Mouse (Mus musculus) forebrain, embryonic 15.5 days (tissue): ENCODE data around the gene Ptprz1. TPM values are rescaled to one million over a fixed set of nuclear protein-coding genes. Genes with fewer than 3 reads are reported as not detected.
"Not testable (repeated sequence)": the region's sequence is repeated elsewhere in the genome, so short reads cannot be mapped to it uniquely, and the experiment has no call there.

Experiments used
- ATAC-seq: fragments of 200-750 bp; cut with Nextera tagmentation; replicated peaks from 2 replicates; pipeline ENCODE4 v1.8.0; 2017; ENCODE audit warnings: mild to moderate bottlenecking, moderate TSS enrichment, moderate library complexity
- H3K27ac ChIP-seq: fragments of 300-500 bp; sonication (generic); replicated peaks from 2 replicates; pipeline ENCODE4 v1.5.1; 2015; ENCODE audit warnings: mild to moderate bottlenecking, inconsistent platforms
- H3K27me3 ChIP-seq: fragments of 300-500 bp; sonication (generic); 2 replicates; pipeline ENCODE4 v1.6.1; 2015; ENCODE audit warnings: inconsistent platforms
- H3K36me3 ChIP-seq: fragments of 300-500 bp; sonication (generic); 2 replicates; pipeline ENCODE4 v1.6.1; 2015; ENCODE audit warnings: mild to moderate bottlenecking, inconsistent platforms
- H3K4me1 ChIP-seq: fragments of 300-500 bp; sonication (generic); 2 replicates; pipeline ENCODE4 v1.6.1; 2015; ENCODE audit warnings: inconsistent platforms
- H3K4me2 ChIP-seq: fragments of 300-500 bp; sonication (generic); replicated peaks from 2 replicates; pipeline ENCODE4 v1.6.1; 2015; ENCODE audit warnings: mild to moderate bottlenecking, inconsistent platforms
- H3K4me3 ChIP-seq: fragments of 300-500 bp; sonication (generic); 2 replicates; pipeline ENCODE4 v1.5.1; 2015; ENCODE audit warnings: mild to moderate bottlenecking, inconsistent platforms
- H3K9ac ChIP-seq: fragments of 300-500 bp; sonication (generic); replicated peaks from 2 replicates; pipeline ENCODE4 v1.6.1; 2015; ENCODE audit warnings: mild to moderate bottlenecking, inconsistent platforms
- H3K9me3 ChIP-seq: fragments of 300-500 bp; sonication (generic); 2 replicates; pipeline ENCODE4 v1.6.1; 2016; ENCODE audit warnings: inconsistent platforms
- WGBS: fragments of 180-500 bp; shearing (Covaris S2); methylation state at CpG from one replicate; pipeline ENCODE4 v1.1.7; 2015; ENCODE audit warnings: mixed read lengths; 5-methylcytosine and 5-hydroxymethylcytosine counted together
- polyA plus RNA-seq: library from polyadenylated mRNA; unstranded; fragments of >200 nt; fragmentation: Nextera tagmentation; extraction: Ambion mirVana; gene quantifications from 2 replicates; pipeline ENCODE4 v1.2.1, GENCODE M21; 2015

Gene Ptprz1
- polyA plus RNA-seq, 1 experiment from 2014 or later = 106 TPM

DNA sequence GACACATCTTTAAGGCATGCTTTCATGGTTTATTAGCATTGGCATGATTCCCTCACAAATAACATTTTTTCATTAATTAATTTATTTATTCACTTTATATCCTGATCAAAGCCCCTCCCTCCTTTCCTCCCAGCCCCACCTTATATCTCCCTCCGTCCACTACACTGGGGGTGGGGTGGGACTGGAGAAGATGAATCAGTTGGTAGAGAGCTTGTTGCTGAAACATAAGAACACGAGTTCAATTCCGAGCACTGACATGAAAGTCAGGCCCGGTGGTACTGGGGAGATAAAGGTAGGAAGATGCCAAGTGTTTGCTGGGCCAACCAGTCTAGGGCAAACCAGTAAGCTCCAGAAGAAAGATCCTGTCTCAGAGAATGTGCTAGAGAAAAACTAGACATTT lies 173.5 kb downstream of the Ptprz1 start:
- WGBS = 97% methylated on average over 4 of the region's 4 CpGs
- Histone ChIP-seq H3K4me2 (no peak overlapping the region), H3K9me3 (no peaks in the 10 kb centered on the region), H3K9ac (no peak overlapping the region), H3K27me3 (no peaks in the 10 kb centered on the region), H3K36me3 (peaks cover 53% of the 10 kb centered on the region), H3K4me3 (no peak overlapping the region), H3K4me1 (no peaks in the 10 kb centered on the region), H3K27ac (no peak overlapping the region)
- no peak for ATAC-seq

DNA sequence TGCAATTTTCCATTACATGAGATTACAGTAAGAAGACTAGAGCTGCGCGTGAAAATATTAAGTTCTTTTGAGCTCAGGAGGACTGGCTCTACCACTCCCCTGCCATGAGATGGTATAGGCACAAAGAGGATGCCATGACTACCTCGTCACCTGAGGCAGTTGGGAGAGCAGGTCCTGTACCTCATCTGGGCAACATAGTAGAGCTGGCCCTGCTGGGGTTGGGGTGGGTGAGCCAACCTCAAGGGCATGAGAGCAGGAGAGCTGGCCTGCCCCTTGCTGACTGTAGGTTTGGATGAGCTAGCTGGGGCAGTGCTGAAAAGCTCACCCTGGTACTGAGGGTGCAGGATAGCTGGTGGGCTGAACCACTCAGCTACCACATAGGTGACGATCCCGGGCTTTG lies 180.4 kb downstream of the Ptprz1 start:
- H3K36me3 ChIP-seq = peaks cover 25% of the 10 kb centered on the region
- peak; percentile 51; the same call in 1 of the 2 replicates for ATAC-seq
- no peaks in the 10 kb centered on the region for H3K9me3 ChIP-seq
- no peaks in the 10 kb centered on the region for H3K4me1 ChIP-seq
- no peak overlapping the region for H3K9ac ChIP-seq
- no peaks in the 10 kb centered on the region for H3K27me3 ChIP-seq
- no peak overlapping the region for H3K4me2 ChIP-seq
- no peak overlapping the region for H3K27ac ChIP-seq
- WGBS = 96% methylated on average over 5 of the region's 5 CpGs
- H3K4me3 ChIP-seq = no peak overlapping the region

DNA sequence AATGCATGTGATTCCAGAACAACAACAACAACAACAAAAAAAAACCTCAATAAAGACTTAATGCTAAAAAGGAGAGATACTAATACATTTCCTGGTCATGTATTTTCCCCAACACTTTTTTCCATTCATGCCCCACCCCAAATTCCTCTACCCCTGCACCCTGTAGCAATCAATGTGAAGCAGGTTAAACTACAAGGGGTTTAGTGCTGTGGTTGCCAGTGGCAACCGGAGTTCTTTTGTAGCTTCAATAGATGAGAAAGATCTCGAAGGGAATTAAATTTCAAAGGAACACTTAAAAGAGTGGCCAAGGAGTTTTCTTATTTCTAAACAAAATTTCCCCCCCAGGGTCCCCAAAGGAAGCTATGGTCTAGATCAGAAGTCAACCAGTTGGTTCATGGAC lies 200.8 kb downstream of the Ptprz1 start:
- H3K9ac ChIP-seq = no peak overlapping the region
- H3K27ac ChIP-seq = no peak overlapping the region
- WGBS = 33% methylated on average over 2 of the region's 2 CpGs
- H3K36me3 ChIP-seq = no peaks in the 10 kb centered on the region
- H3K4me3 ChIP-seq = no peak overlapping the region
- H3K4me1 ChIP-seq = no peaks in the 10 kb centered on the region
- H3K27me3 ChIP-seq = no peaks in the 10 kb centered on the region
- H3K9me3 ChIP-seq = no peaks in the 10 kb centered on the region
- no peak overlapping the region for H3K4me2 ChIP-seq
- ATAC-seq = no peak

DNA sequence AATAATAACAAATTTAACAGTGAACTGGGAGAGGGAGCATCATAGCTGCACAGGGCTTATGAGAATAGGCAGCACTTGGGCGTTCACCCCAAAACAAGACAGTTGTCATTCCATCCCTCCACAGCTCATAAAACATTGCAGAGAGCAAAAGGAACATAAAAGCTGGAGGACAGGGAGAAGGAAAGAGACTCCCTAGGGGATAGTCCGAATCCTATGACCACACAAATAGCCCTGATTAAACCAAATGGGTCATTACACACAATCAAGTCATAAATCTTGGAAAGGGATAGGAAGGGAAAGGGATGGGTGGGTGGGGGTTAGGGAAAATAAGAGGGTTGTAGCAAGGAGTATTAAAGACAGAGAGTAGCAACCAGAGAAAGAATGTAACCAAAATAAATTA lies 203.0 kb downstream of the Ptprz1 start:
- Histone ChIP-seq H3K4me3 (no peak overlapping the region), H3K9me3 (no peaks in the 10 kb centered on the region), H3K27me3 (no peaks in the 10 kb centered on the region), H3K27ac (no peak overlapping the region), H3K4me1 (no peaks in the 10 kb centered on the region), H3K9ac (no peak overlapping the region), H3K36me3 (no peaks in the 10 kb centered on the region), H3K4me2 (no peak overlapping the region)
- WGBS = 92% methylated on average over 2 of the region's 2 CpGs
- ATAC-seq = no peak

DNA sequence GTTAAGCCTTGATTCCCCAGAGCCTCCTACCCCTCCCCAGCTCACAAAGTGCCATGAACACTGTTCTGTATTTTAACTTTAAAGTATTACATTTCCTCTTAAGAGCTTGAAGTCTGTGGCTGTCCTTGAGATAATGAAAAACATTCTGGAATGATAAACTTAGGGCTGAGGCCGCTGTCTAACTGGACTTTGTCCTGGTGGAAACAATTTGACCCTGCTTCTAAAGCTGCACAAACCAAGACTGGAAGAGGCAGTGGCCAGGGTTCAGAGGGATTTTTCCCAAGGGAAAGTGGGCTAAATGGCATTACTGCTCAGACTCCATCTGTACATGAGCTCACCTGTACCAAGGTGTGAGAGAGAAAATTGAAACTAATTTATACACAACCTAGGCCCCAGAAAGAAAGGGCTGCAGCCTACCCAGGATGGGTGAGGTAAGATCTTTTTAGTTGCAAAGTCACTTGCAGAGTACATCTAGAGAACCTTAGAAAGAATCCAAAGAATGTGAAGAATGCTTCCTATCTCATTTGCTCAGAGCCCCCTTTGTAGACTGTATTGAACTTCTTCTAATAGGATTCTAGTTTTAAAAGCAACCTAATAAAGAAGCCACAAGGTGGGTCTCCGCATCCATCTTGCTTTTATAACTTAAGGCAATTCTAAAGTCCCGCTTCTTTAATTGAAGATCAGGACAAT lies 204.8 kb downstream of the Ptprz1 start:
- 64% methylated on average over 3 of the region's 3 CpGs for WGBS
- ATAC-seq = no peak

DNA sequence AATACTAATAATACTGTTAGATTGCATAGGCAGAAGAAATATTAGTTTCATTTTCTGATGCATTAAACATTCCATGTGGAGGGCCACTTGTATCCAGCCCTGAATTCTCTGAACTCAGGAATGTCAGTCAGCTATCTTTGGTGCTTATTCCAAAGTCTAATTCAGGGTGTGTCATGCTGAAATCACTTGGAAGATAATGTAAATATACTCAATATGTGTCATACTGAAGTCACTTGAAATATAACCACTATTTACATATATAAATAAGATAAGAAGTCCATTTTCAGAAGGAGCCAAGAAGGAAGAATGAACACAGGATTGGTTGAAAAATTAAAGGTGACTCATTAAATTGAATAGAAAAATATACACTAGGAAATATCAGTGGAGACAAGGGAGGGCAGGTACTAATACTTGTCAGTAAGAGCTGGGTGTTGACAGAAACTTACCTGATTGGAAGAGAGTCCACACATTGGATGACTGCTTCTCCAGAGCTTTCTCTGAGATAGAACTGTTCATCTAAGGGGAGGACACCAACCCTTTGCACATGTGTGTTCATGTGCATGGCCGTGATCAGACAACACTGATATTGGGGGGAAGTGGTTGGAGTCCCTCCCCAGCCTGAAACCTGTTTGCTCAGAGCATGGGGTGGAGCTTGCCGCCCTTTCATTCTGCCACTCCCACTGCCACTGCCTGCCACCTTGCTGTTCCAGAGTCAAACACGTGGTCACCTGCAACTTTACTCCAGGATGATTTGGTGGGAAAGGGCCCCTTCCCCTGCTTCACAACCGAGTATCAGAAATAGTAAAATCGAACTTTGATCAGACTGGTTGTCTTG lies 209.5 kb downstream of the Ptprz1 start:
- Histone ChIP-seq H3K36me3 (no peaks in the 10 kb centered on the region), H3K4me1 (no peaks in the 10 kb centered on the region), H3K9ac (no peak overlapping the region), H3K27ac (no peak overlapping the region), H3K4me2 (no peak overlapping the region), H3K4me3 (no peak overlapping the region), H3K27me3 (no peaks in the 10 kb centered on the region), H3K9me3 (no peaks in the 10 kb centered on the region)
- ATAC-seq = no peak
- 89% methylated on average over 5 of the region's 5 CpGs for WGBS

More for the DNA sequence above, 204.8 kb downstream of the Ptprz1 start:
- H3K36me3 ChIP-seq = no peaks in the 10 kb centered on the region
- H3K4me3 ChIP-seq = no peak overlapping the region
- H3K4me1 ChIP-seq = no peaks in the 10 kb centered on the region
- no peak overlapping the region for H3K27ac ChIP-seq
- H3K9me3 ChIP-seq = no peaks in the 10 kb centered on the region
- H3K27me3 ChIP-seq = no peaks in the 10 kb centered on the region
- H3K9ac ChIP-seq = no peak overlapping the region
- no peak overlapping the region for H3K4me2 ChIP-seq

DNA sequence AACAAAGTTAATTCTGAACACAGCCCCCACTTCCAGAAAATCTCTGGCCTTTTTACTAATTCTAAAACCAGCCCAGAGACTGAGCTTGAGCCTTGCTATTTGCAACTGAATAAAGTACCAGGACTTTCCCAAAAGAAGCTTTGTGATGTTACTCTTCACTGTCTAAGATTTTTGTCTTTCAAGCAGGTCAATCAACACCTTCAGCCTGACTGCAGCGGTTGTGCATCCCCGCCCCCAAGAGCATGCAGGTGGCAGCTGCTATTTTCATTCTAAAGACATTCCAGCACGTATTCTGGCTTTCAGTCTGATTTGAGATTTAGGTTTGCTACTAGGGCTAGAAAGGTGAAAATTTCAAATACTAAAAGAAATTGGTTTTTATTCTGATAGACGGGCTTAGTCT lies 214.0 kb downstream of the Ptprz1 start:
- ATAC-seq, H3K27ac ChIP-seq, H3K27me3 ChIP-seq, H3K4me3 ChIP-seq, H3K4me1 ChIP-seq, H3K9ac ChIP-seq, H3K4me2 ChIP-seq, H3K36me3 ChIP-seq, H3K9me3 ChIP-seq: not testable (repeated sequence)
- 85% methylated on average over 4 of the region's 4 CpGs for WGBS

DNA sequence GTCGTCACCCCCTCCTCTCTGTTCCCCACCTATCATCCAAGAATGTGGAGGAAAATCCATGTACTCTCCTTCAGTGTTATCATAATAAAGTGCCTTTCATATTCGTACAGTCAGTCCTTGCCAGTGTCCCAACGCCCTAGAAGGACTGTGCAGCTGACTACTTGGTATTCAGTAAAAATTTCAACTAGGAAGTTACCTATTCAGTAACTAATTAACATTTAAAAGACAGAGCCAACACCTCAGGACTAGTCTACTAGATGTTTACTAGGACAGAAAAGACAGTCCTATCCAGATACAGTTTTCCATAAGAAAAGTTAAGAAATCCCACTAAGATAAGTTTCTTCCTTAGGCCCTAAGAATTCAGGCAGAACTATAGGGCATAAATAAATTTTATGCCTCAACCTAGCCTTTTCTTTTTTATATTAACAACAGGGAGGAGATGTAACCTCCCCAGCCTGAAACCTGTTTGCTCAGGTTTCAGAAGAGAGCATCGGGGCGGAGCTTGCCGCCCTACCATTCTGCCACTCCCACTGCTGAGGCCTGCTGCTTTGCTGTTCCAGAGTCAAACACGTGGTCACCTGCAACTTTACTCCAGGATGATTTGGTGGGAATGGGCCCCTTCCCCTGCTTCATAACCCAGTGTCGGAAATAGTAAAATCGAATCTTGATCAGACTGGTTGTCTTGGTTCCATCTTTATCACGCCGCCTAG lies 215.2 kb downstream of the Ptprz1 start:
- H3K36me3 ChIP-seq, H3K4me2 ChIP-seq, H3K27ac ChIP-seq, ATAC-seq, H3K4me1 ChIP-seq, H3K9me3 ChIP-seq, H3K4me3 ChIP-seq, H3K27me3 ChIP-seq, H3K9ac ChIP-seq: not testable (repeated sequence)
- 95% methylated on average over 11 of the region's 11 CpGs for WGBS
